ENCODE assay signal across 9 mouse cellular contexts in the genomic region with DNA sequence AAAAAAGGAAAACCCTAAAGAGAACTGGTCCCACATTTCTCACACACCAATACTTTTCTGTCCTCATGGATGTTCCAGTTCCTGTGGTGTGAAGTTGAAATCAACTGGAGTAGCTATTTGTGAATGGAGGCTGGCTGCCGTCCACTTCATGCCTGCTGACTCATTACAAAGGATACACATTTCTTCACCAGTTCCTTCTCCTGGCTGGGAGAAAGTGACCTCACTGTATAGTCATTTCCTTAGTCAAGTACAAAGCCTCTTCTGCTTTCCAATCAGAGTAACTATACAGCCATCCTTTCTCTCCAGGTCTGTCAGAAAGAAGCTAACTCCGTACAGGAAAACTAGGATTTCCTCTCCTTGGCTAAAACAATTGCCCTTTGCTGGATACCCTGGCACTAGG. TPM values are rescaled to one million over a fixed set of nuclear protein-coding genes. Genes with fewer than 3 reads are reported as not detected.
DNase-seq lines count a peak whose midpoint lies in the region; ATAC-seq and TF ChIP-seq lines count a peak whose summit lies in the region.
"Had no signal": no experiment of that assay in that cellular context is flagged by ENCODE, and none has a peak within 500 bp of the region (broad histone marks: within the 10 kb centered on the region; RNA-seq: fewer than 3 reads in every experiment).

No protein-coding gene starts in this region.

- 75% methylated on average over 2 of the region's 2 CpGs for WGBS in hindbrain, postnatal 0 days
- 66% methylated on average over 2 of the region's 2 CpGs for WGBS in hindbrain, embryonic 16.5 days
- WGBS in midbrain, embryonic 15.5 days, result 70% methylated on average over 2 of the region's 2 CpGs

- TF ChIP-seq CTCF in hindbrain, postnatal 0 days (IDR thresholded peaks at IDR 0.05; ENCODE audit: low read depth), result no peak

- no peak overlapping the region for H3K4me3 ChIP-seq in hindbrain, postnatal 0 days (ENCODE audit: low read length)
- H3K4me3 ChIP-seq in hindbrain, embryonic 16.5 days (ENCODE audit: low read length), result no peak overlapping the region
- H3K4me3 ChIP-seq in midbrain, embryonic 15.5 days, result no peak overlapping the region
- H3K4me3 ChIP-seq: hindbrain, embryonic 15.5 days had no signal

- peaks cover 76% of the 10 kb centered on the region for H3K36me3 ChIP-seq in hindbrain, postnatal 0 days (ENCODE audit: insufficient read depth, low read length)
- H3K36me3 ChIP-seq in hindbrain, embryonic 16.5 days (ENCODE audit: control insufficient read depth, insufficient read depth, low read length), result peaks cover 55% of the 10 kb centered on the region
- H3K36me3 ChIP-seq in midbrain, embryonic 15.5 days (replicated peaks), result peaks cover 68% of the 10 kb centered on the region

- peak overlapping the region; percentile 5; the same call in 1 of the 2 replicates for H3K27ac ChIP-seq in hindbrain, postnatal 0 days
- H3K27ac ChIP-seq in hindbrain, embryonic 16.5 days (ENCODE audit: low read depth, low read length), result no peak overlapping the region
- H3K27ac ChIP-seq in midbrain, embryonic 15.5 days, result no peak overlapping the region
- H3K27ac ChIP-seq: hindbrain, embryonic 15.5 days had no signal

- no peaks in the 10 kb centered on the region for H3K27me3 ChIP-seq in hindbrain, postnatal 0 days (ENCODE audit: insufficient read depth, low read length)
- no peaks in the 10 kb centered on the region for H3K27me3 ChIP-seq in hindbrain, embryonic 16.5 days (replicated peaks; ENCODE audit: control insufficient read depth, insufficient read depth, low read length)
- H3K27me3 ChIP-seq in midbrain, embryonic 15.5 days (replicated peaks), result no peaks in the 10 kb centered on the region
- H3K27me3 ChIP-seq: hindbrain, embryonic 15.5 days had no signal

- no peak overlapping the region for H3K9ac ChIP-seq in hindbrain, postnatal 0 days (replicated peaks; ENCODE audit: low read length)
- no peak overlapping the region for H3K9ac ChIP-seq in hindbrain, embryonic 16.5 days (ENCODE audit: low read depth, low read length)
- H3K9ac ChIP-seq in midbrain, embryonic 15.5 days, result no peak overlapping the region
- H3K9ac ChIP-seq: hindbrain, embryonic 15.5 days had no signal

- ATAC-seq in hindbrain, postnatal 0 days, result no peak
- no peak for ATAC-seq in hindbrain, embryonic 16.5 days
- ATAC-seq in CD4-positive, CD25-positive, alpha-beta regulatory T cell, adult 4 months, result no peak
- no peak for ATAC-seq in midbrain, embryonic 15.5 days (replicated peaks)

- H3K4me2 ChIP-seq in hindbrain, postnatal 0 days (ENCODE audit: low read depth, low read length), result no peak overlapping the region
- H3K4me2 ChIP-seq in hindbrain, embryonic 16.5 days (ENCODE audit: low read length), result no peak overlapping the region
- H3K4me2 ChIP-seq in midbrain, embryonic 15.5 days, result no peak overlapping the region
- H3K4me2 ChIP-seq: hindbrain, embryonic 15.5 days had no signal

- H3K4me1 ChIP-seq in hindbrain, postnatal 0 days (ENCODE audit: insufficient read depth, low read length), result no peaks in the 10 kb centered on the region
- H3K4me1 ChIP-seq in hindbrain, embryonic 16.5 days (ENCODE audit: control insufficient read depth, insufficient read depth, low read depth, low read length), result no peaks in the 10 kb centered on the region
- no peaks in the 10 kb centered on the region for H3K4me1 ChIP-seq in midbrain, embryonic 15.5 days
- H3K4me1 ChIP-seq: hindbrain, embryonic 15.5 days had no signal

- DNase-seq in hindbrain, postnatal 0 days (ENCODE audit: low spot score), result peak; percentile 9
- DNase-seq in adipocyte (ENCODE audit: low spot score), result peak; percentile 88
- DNase-seq in heart, adult 9 months (ENCODE audit: low spot score in 2 of 2), result peak; percentile 87 to 88
- DNase-seq in left cerebral cortex, adult 18-20 months (ENCODE audit: low spot score in 2 of 2), result peak; percentile 56 to 62
- DNase-seq in thymus, postnatal 14 days, result no peak

- no peaks in the 10 kb centered on the region for H3K9me3 ChIP-seq in hindbrain, postnatal 0 days (ENCODE audit: low read length)
- no peaks in the 10 kb centered on the region for H3K9me3 ChIP-seq in hindbrain, embryonic 16.5 days (ENCODE audit: control insufficient read depth, low read length)
- H3K9me3 ChIP-seq in midbrain, embryonic 15.5 days, result no peaks in the 10 kb centered on the region
- H3K9me3 ChIP-seq: hindbrain, embryonic 15.5 days had no signal

RNA-seq across cellular contexts. Expression of gene Ipo9, which starts 19.3 kb away (rescaled TPM):
- total RNA-seq in hindbrain, postnatal 0 days (2014; rRNA removed), result 118 and 134 TPM in 2 replicates
- 90.9 and 91.1 TPM in 2 replicates for polyA plus RNA-seq in hindbrain, postnatal 0 days (2015; fragmentation: Nextera tagmentation; extraction: Ambion mirVana)
- 102 and 109 TPM in 2 replicates for polyA plus RNA-seq in hindbrain, embryonic 16.5 days (2015; fragmentation: Nextera tagmentation; extraction: Ambion mirVana)
- 100 to 1,000 TPM; 172 to 174 TPM for total RNA-seq in left cerebral cortex, adult 18-20 months (2021)
- 10 to 100 TPM; 39.7 to 55.9 TPM for polyA plus RNA-seq in CD4-positive, CD25-positive, alpha-beta regulatory T cell, adult 4 months (2017; shearing (Covaris generic))
- polyA plus RNA-seq in midbrain, embryonic 15.5 days (2015; fragmentation: Nextera tagmentation; extraction: Ambion mirVana), result 119 and 121 TPM in 2 replicates

RNA-seq across cellular contexts. Expression of gene Shisa4, which starts 35.9 kb away (rescaled TPM):
- 158 and 165 TPM in 2 replicates for total RNA-seq in hindbrain, postnatal 0 days (2014; rRNA removed)
- 160 and 161 TPM in 2 replicates for polyA plus RNA-seq in hindbrain, postnatal 0 days (2015; fragmentation: Nextera tagmentation; extraction: Ambion mirVana)
- 130 and 135 TPM in 2 replicates for polyA plus RNA-seq in hindbrain, embryonic 16.5 days (2015; fragmentation: Nextera tagmentation; extraction: Ambion mirVana)
- total RNA-seq in left cerebral cortex, adult 18-20 months (2021), result 100 to 1,000 TPM; 160 to 186 TPM
- polyA plus RNA-seq in CD4-positive, CD25-positive, alpha-beta regulatory T cell, adult 4 months (2017; shearing (Covaris generic)), result under 1 TPM in 1 of 2 experiments, not detected in 1; 0.36 TPM
- 108 and 112 TPM in 2 replicates for polyA plus RNA-seq in midbrain, embryonic 15.5 days (2015; fragmentation: Nextera tagmentation; extraction: Ambion mirVana)

Comparison
In these comparisons a context has a peak if more than half of its experiments do, and no peak if none do; other contexts are left out.
1. RNA of gene Shisa4, which starts 35.9 kb away (polyA plus RNA-seq): 160 to 161 TPM in hindbrain, postnatal 0 days, 130 to 135 TPM in hindbrain, embryonic 16.5 days and 108 to 112 TPM in midbrain, embryonic 15.5 days; 0.36 TPM in CD4-positive, CD25-positive, alpha-beta regulatory T cell, adult 4 months; every median in the first group is over 10 times any median in the second.